Mouse (Mus musculus): ENCODE measurements around the gene Olfr1387. TPM values are rescaled to one million over a fixed set of nuclear protein-coding genes. Genes with fewer than 3 reads are reported as not detected.

Gene Olfr1387
- polyA plus RNA-seq, 1 experiment from 2014 or later = 0.23 TPM

Other genes starting within 250 kb of the Olfr1387 start
- 71.7 and 75.4 TPM in 2 replicates for gene Mgat1, start 211.2 kb upstream of the Olfr1387 start, polyA plus RNA-seq (2015; fragmentation: Nextera tagmentation; extraction: Ambion mirVana)
- gene Olfr1393, start 177.0 kb upstream of the Olfr1387 start, polyA plus RNA-seq (2015; fragmentation: Nextera tagmentation; extraction: Ambion mirVana) = 0.11 TPM in 1 of 2 replicates, not detected in the other
- not detected in 2 replicates for gene Olfr1392, start 170.1 kb upstream of the Olfr1387 start, polyA plus RNA-seq (2015; fragmentation: Nextera tagmentation; extraction: Ambion mirVana)
- gene Olfr10, start 150.6 kb upstream of the Olfr1387 start, polyA plus RNA-seq (2015; fragmentation: Nextera tagmentation; extraction: Ambion mirVana) = not detected in 2 replicates
- gene Olfr1391, start 132.6 kb upstream of the Olfr1387 start, polyA plus RNA-seq (2015; fragmentation: Nextera tagmentation; extraction: Ambion mirVana) = 0.08 TPM in 1 of 2 replicates, not detected in the other
- not detected in 2 replicates for gene Olfr1390, start 120.2 kb upstream of the Olfr1387 start, polyA plus RNA-seq (2015; fragmentation: Nextera tagmentation; extraction: Ambion mirVana)
- 0.05 TPM in 1 of 2 replicates, not detected in the other for gene Olfr1389, start 32.3 kb upstream of the Olfr1387 start, polyA plus RNA-seq (2015; fragmentation: Nextera tagmentation; extraction: Ambion mirVana)
- 0.12 TPM in 2 replicates for gene Olfr1388, start 18.7 kb upstream of the Olfr1387 start, polyA plus RNA-seq (2015; fragmentation: Nextera tagmentation; extraction: Ambion mirVana)
- 0.19 TPM in 1 of 2 replicates, not detected in the other for gene Olfr1386, start 9.7 kb downstream of the Olfr1387 start, polyA plus RNA-seq (2015; fragmentation: Nextera tagmentation; extraction: Ambion mirVana)
- gene Olfr1385, start 33.7 kb downstream of the Olfr1387 start, polyA plus RNA-seq (2015; fragmentation: Nextera tagmentation; extraction: Ambion mirVana) = not detected in 2 replicates
- not detected in 2 replicates for gene Olfr1384, start 51.4 kb downstream of the Olfr1387 start, polyA plus RNA-seq (2015; fragmentation: Nextera tagmentation; extraction: Ambion mirVana)
- gene Olfr1383, start 64.3 kb downstream of the Olfr1387 start, polyA plus RNA-seq (2015; fragmentation: Nextera tagmentation; extraction: Ambion mirVana) = 0.12 TPM in 1 of 2 replicates, not detected in the other
- gene Olfr1382, start 72.9 kb downstream of the Olfr1387 start, polyA plus RNA-seq (2015; fragmentation: Nextera tagmentation; extraction: Ambion mirVana) = not detected in 2 replicates
- gene Olfr1381, start 88.1 kb downstream of the Olfr1387 start, polyA plus RNA-seq (2015; fragmentation: Nextera tagmentation; extraction: Ambion mirVana) = not detected in 2 replicates
- 0.11 TPM in 1 of 2 replicates, not detected in the other for gene Olfr1380, start 101.5 kb downstream of the Olfr1387 start, polyA plus RNA-seq (2015; fragmentation: Nextera tagmentation; extraction: Ambion mirVana)
- 5.5 and 5.9 TPM in 2 replicates for gene Flt4, start 153.9 kb downstream of the Olfr1387 start, polyA plus RNA-seq (2015; fragmentation: Nextera tagmentation; extraction: Ambion mirVana)
- not detected in 2 replicates for gene Scgb3a1, start 208.3 kb downstream of the Olfr1387 start, polyA plus RNA-seq (2015; fragmentation: Nextera tagmentation; extraction: Ambion mirVana)

All from embryonic facial prominence, embryonic 15.5 days (tissue).